Mouse (Mus musculus) forebrain, embryonic 10.5 days (tissue): ENCODE data around the gene Apopt1. TPM values are rescaled to one million over a fixed set of nuclear protein-coding genes. Genes with fewer than 3 reads are reported as not detected.

Experiments used
- DNase-seq: peaks from one replicate; pipeline ENCODE4 v3.0.0-alpha.2; 2017; ENCODE audit warnings: low spot score; ENCODE audit errors: extremely low spot score
- H3K27ac ChIP-seq: fragments of 300-500 bp; sonication (generic); 2 replicates; pipeline ENCODE4 v1.5.1; 2016; ENCODE audit warnings: mild to moderate bottlenecking
- H3K27me3 ChIP-seq: fragments of 300-500 bp; sonication (generic); 2 replicates; pipeline ENCODE4 v1.6.1; 2016; ENCODE audit warnings: mild to moderate bottlenecking; ENCODE audit not compliant: poor library complexity, severe bottlenecking
- H3K36me3 ChIP-seq: fragments of 300-500 bp; sonication (generic); replicated peaks from 2 replicates; pipeline ENCODE4 v1.6.1; 2016; ENCODE audit warnings: mild to moderate bottlenecking, moderate library complexity
- H3K4me1 ChIP-seq: fragments of 300-500 bp; sonication (generic); 2 replicates; pipeline ENCODE4 v1.6.1; 2016
- H3K4me3 ChIP-seq: fragments of 300-500 bp; sonication (generic); 2 replicates; pipeline ENCODE4 v1.5.1; 2016; ENCODE audit warnings: mild to moderate bottlenecking, moderate library complexity
- H3K9me3 ChIP-seq: fragments of 300-500 bp; sonication (generic); 2 replicates; pipeline ENCODE4 v1.6.1; 2016; ENCODE audit warnings: mild to moderate bottlenecking, moderate library complexity
- WGBS: fragments of 180-500 bp; shearing (Covaris S2); methylation state at CpG from one replicate; pipeline ENCODE4 v1.1.7; 2016; 5-methylcytosine and 5-hydroxymethylcytosine counted together
- polyA plus RNA-seq: library from polyadenylated mRNA; unstranded; fragments of >200 nt; fragmentation: Nextera tagmentation; extraction: Ambion mirVana; gene quantifications from 2 replicates; pipeline ENCODE4 v1.2.1, GENCODE M21; 2016

Apopt1 gene
- polyA plus RNA-seq, 1 experiment from 2014 or later: 57.9 TPM

DNA sequence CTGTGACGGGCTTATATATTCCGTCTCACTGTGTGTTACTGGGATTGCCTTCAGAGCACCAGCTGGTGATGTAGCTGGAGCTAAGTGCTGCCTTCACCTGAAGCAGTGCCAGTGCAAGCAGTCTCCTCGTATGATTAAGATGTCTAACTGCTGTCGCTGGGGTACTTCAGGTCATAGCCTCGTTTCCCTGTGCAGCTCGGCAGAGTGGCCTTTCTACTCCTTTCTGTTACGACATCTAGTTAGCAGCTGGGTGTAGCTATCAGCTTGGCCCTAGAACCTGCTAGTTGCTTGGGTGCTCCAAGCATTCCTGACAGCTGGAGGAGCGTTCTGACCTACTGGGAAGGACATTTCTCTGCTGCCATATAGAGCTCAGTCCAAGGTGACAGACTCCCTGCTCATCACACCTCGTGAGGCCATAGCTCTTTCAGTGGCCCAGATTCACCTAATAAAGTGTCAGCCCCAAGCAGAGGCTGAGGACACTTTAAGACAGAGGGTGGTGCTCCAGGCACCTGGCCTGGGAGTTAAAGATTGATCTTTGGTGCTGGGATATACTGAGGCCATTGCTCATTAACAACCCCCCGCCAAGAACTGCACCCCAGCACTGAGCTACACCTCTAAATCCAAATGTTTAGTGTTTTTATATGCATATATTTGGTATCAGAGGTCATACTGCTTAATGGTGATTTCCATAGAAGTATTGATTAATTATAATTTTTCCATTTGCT is 87.6 kb downstream of the Apopt1 start:
- H3K36me3 ChIP-seq: peaks cover 96% of the 10 kb centered on the region
- no peaks in the 10 kb centered on the region for H3K9me3 ChIP-seq
- no peak overlapping the region for H3K27ac ChIP-seq
- no peaks in the 10 kb centered on the region for H3K4me1 ChIP-seq
- WGBS: 93% methylated on average over 10 of the region's 10 CpGs
- no peaks in the 10 kb centered on the region for H3K27me3 ChIP-seq
- no peak overlapping the region for H3K4me3 ChIP-seq
- no peak for DNase-seq

DNA sequence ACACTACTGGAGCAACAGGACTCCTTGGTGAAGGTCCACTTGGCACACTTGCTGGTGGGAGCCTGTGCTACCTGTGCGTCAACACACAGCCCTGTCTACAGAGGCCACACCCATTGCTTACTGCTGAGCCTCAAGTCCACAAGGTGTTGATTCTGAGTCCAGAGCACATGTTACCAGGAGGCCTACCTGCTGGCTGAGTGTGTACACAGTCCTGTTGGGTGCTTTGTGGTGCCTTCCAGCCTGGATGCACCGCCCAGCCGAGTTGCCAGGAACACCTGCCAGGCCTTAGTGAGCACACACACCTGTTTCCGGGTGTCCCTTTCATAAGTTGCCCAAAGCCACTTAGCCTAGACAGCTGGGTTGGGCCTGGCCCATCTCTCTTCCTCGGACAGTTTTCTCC is 90.5 kb downstream of the Apopt1 start:
- Histone ChIP-seq H3K9me3 (no peaks in the 10 kb centered on the region), H3K36me3 (peaks cover 97% of the 10 kb centered on the region)
- 90% methylated on average over 5 of the region's 5 CpGs for WGBS

More for the DNA sequence above, 90.5 kb downstream of the Apopt1 start:
- no peak overlapping the region for H3K4me3 ChIP-seq
- no peak for DNase-seq
- H3K27ac ChIP-seq: no peak overlapping the region
- H3K27me3 ChIP-seq: no peaks in the 10 kb centered on the region
- H3K4me1 ChIP-seq: no peaks in the 10 kb centered on the region

Other genes starting within 250 kb of the Apopt1 start
- gene Gm266, start 227.4 kb upstream of the Apopt1 start, polyA plus RNA-seq: 7.1 and 9.8 TPM in 2 replicates
- gene Eif5, start 175.2 kb upstream of the Apopt1 start, polyA plus RNA-seq: 740 and 785 TPM in 2 replicates
- 42.1 and 44.8 TPM in 2 replicates for gene Mark3, start 138.7 kb upstream of the Apopt1 start, polyA plus RNA-seq
- gene Ckb, start 40.9 kb upstream of the Apopt1 start, polyA plus RNA-seq: 1,567 and 1,577 TPM in 2 replicates
- gene Trmt61a, start 35.2 kb upstream of the Apopt1 start, polyA plus RNA-seq: 23.7 and 23.8 TPM in 2 replicates
- gene Bag5, start within 50 bp of the Apopt1 start, polyA plus RNA-seq: 56.5 and 57.5 TPM in 2 replicates
- 137 and 141 TPM in 2 replicates for gene Klc1, start 45.6 kb downstream of the Apopt1 start, polyA plus RNA-seq
- gene Xrcc3, start 100.6 kb downstream of the Apopt1 start, polyA plus RNA-seq: 16.7 and 21.5 TPM in 2 replicates
- gene Zfyve21, start 100.9 kb downstream of the Apopt1 start, polyA plus RNA-seq: 68.2 and 69.3 TPM in 2 replicates
- 2.9 and 3.1 TPM in 2 replicates for gene Ppp1r13b, start 194.8 kb downstream of the Apopt1 start, polyA plus RNA-seq